In the genomic region with DNA sequence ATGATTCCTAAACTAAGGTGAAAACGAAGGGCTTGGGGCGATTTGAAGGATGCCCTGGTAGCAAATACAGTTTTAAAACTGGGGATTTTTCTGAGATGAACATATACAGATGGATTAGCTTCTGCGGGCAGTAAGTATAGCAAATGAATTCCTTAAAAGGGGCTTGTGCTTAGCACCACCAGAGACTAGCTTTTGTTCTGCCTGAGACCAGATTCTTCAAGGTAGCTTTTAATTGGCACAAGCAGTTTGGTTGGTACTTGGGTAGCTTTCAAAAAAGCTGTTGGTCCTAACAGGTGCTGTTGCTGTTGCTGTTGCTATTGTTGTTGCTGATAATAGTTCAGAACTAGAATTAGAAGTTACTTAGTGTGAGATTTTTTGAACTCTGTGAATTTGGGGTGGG, we compare ENCODE assay signal across 13 mouse cellular contexts.
DNase-seq lines count a peak whose midpoint lies in the region; ATAC-seq and TF ChIP-seq lines count a peak whose summit lies in the region.
"Had no signal": no experiment of that assay in that cellular context is flagged by ENCODE, and none has a peak within 500 bp of the region (broad histone marks: within the 10 kb centered on the region; RNA-seq: fewer than 3 reads in every experiment).

No protein-coding gene starts in this region.

- H3K4me1 ChIP-seq in heart, embryonic 14.5 days (ENCODE audit: control insufficient read depth in 2 of 2, insufficient read depth in 2 of 2, low read length in 2 of 2) = peaks cover 14 to 47% of the 10 kb centered on the region in 2 experiments
- peaks cover 12% of the 10 kb centered on the region for H3K4me1 ChIP-seq in heart, embryonic 11.5 days (ENCODE audit: control insufficient read depth, insufficient read depth, low read length)
- peaks cover 45% of the 10 kb centered on the region for H3K4me1 ChIP-seq in limb, embryonic 15.5 days
- peaks cover 13% of the 10 kb centered on the region; the same call in 1 of the 2 replicates for H3K4me1 ChIP-seq in limb, embryonic 10.5 days
- peaks cover 28% of the 10 kb centered on the region for H3K4me1 ChIP-seq in hindbrain, embryonic 16.5 days (ENCODE audit: control insufficient read depth, insufficient read depth, low read depth, low read length)

- no peak for DNase-seq in limb, embryonic 10.5 days (ENCODE audit: low spot score)
- peak; percentile 72 for DNase-seq in brain, embryonic 14.5 days (ENCODE audit: low read depth)
- DNase-seq in thymus, postnatal 4 days = no peak
- DNase-seq: embryo, embryonic 11 days; layer of hippocampus, postnatal 36 days; right cerebral cortex, postnatal 25 days had no signal

- H3K4me3 ChIP-seq in heart, embryonic 14.5 days (ENCODE audit: control insufficient read depth in 1 of 2, insufficient read depth in 1 of 2, low read depth in 1 of 2, low read length in 2 of 2) = no peak overlapping the region
- no peak overlapping the region for H3K4me3 ChIP-seq in heart, embryonic 11.5 days (ENCODE audit: low read depth, low read length)
- no peak overlapping the region for H3K4me3 ChIP-seq in limb, embryonic 15.5 days
- no peak overlapping the region for H3K4me3 ChIP-seq in limb, embryonic 10.5 days
- H3K4me3 ChIP-seq in hindbrain, embryonic 16.5 days (ENCODE audit: low read length) = no peak overlapping the region
- H3K4me3 ChIP-seq: limb, embryonic 13.5 days had no signal

- no peak for TF ChIP-seq CTCF in brain, embryonic 14.5 days (IDR thresholded peaks at IDR 0.05; ENCODE audit: borderline replicate concordance, extremely low read depth, insufficient read depth, insufficient read length)

- 85% methylated on average over 3 of the region's 3 CpGs for WGBS in heart, embryonic 14.5 days
- 89% methylated on average over 3 of the region's 3 CpGs for WGBS in heart, embryonic 11.5 days (ENCODE audit: insufficient replicate concordance)
- 68% methylated on average over 3 of the region's 3 CpGs for WGBS in limb, embryonic 15.5 days
- 92% methylated on average over 3 of the region's 3 CpGs for WGBS in limb, embryonic 10.5 days
- WGBS in hindbrain, embryonic 16.5 days = 78% methylated on average over 3 of the region's 3 CpGs

- no peak for ATAC-seq in heart, embryonic 14.5 days (ENCODE audit: insufficient number of reproducible peaks, insufficient read depth, low FRiP score, low read depth)
- no peak for ATAC-seq in heart, embryonic 11.5 days (replicated peaks; ENCODE audit: insufficient number of reproducible peaks, low FRiP score, low TSS enrichment)
- ATAC-seq in limb, embryonic 15.5 days (ENCODE audit: insufficient number of reproducible peaks, low FRiP score, low TSS enrichment, low read depth) = no peak
- no peak for ATAC-seq in hindbrain, embryonic 16.5 days
- ATAC-seq in CD4-positive, CD25-positive, alpha-beta regulatory T cell, adult 4 months = no peak
- ATAC-seq: activated CD4-positive, CD25-positive, alpha-beta regulatory T cell, adult 4 months had no signal

- H3K36me3 ChIP-seq in heart, embryonic 14.5 days (ENCODE audit: control insufficient read depth, insufficient read depth, low read length) = no peaks in the 10 kb centered on the region
- H3K36me3 ChIP-seq in heart, embryonic 11.5 days (ENCODE audit: control insufficient read depth, insufficient read depth, low read length) = no peaks in the 10 kb centered on the region
- H3K36me3 ChIP-seq in limb, embryonic 15.5 days = no peaks in the 10 kb centered on the region
- no peaks in the 10 kb centered on the region for H3K36me3 ChIP-seq in limb, embryonic 10.5 days
- H3K36me3 ChIP-seq in hindbrain, embryonic 16.5 days (ENCODE audit: control insufficient read depth, insufficient read depth, low read length) = no peaks in the 10 kb centered on the region
- H3K36me3 ChIP-seq: limb, embryonic 13.5 days had no signal

- H3K27ac ChIP-seq in heart, embryonic 14.5 days (replicated peaks in 1 of 2; ENCODE audit: control insufficient read depth in 1 of 2, insufficient read depth in 1 of 2, low read depth in 2 of 2, low read length in 2 of 2) = peak overlapping the region in 1 of 2 experiments; percentile 30; a peak in 1 of 4 replicates
- no peak overlapping the region for H3K27ac ChIP-seq in heart, embryonic 11.5 days (ENCODE audit: low read depth, low read length)
- 0 out of 2 replicates have a peak overlapping the region, but pooled peaks have one; percentile 22 for H3K27ac ChIP-seq in limb, embryonic 15.5 days
- H3K27ac ChIP-seq in limb, embryonic 10.5 days = no peak overlapping the region
- H3K27ac ChIP-seq in hindbrain, embryonic 16.5 days (ENCODE audit: low read depth, low read length) = peak overlapping the region; percentile 27; the same call in 1 of the 2 replicates

- H3K4me2 ChIP-seq in heart, embryonic 14.5 days (ENCODE audit: low read length) = 0 out of 2 replicates have a peak overlapping the region, but pooled peaks have one; percentile 8
- H3K4me2 ChIP-seq in heart, embryonic 11.5 days = no peak overlapping the region
- H3K4me2 ChIP-seq in limb, embryonic 15.5 days = no peak overlapping the region
- H3K4me2 ChIP-seq in hindbrain, embryonic 16.5 days (ENCODE audit: low read length) = no peak overlapping the region

- TF ChIP-seq POLR2A in brain, embryonic 14.5 days (IDR thresholded peaks at IDR 0.05; ENCODE audit: borderline replicate concordance, extremely low read depth, insufficient read depth, insufficient read length, poor library complexity, severe bottlenecking) = no peak

- no peaks in the 10 kb centered on the region for H3K9me3 ChIP-seq in heart, embryonic 14.5 days (ENCODE audit: control insufficient read depth, low read length)
- H3K9me3 ChIP-seq in heart, embryonic 11.5 days (replicated peaks; ENCODE audit: control insufficient read depth, low read length) = no peaks in the 10 kb centered on the region
- H3K9me3 ChIP-seq in limb, embryonic 15.5 days = no peaks in the 10 kb centered on the region
- H3K9me3 ChIP-seq in limb, embryonic 10.5 days (replicated peaks) = no peaks in the 10 kb centered on the region
- H3K9me3 ChIP-seq in hindbrain, embryonic 16.5 days (ENCODE audit: control insufficient read depth, low read length) = no peaks in the 10 kb centered on the region
- H3K9me3 ChIP-seq: limb, embryonic 13.5 days had no signal

- H3K27me3 ChIP-seq in heart, embryonic 14.5 days (ENCODE audit: control insufficient read depth, insufficient read depth, low read length) = no peaks in the 10 kb centered on the region
- H3K27me3 ChIP-seq in heart, embryonic 11.5 days (ENCODE audit: control insufficient read depth, insufficient read depth, low read length) = no peaks in the 10 kb centered on the region
- H3K27me3 ChIP-seq in limb, embryonic 15.5 days = no peaks in the 10 kb centered on the region
- H3K27me3 ChIP-seq in limb, embryonic 10.5 days (ENCODE audit: low read depth, poor library complexity, severe bottlenecking) = no peaks in the 10 kb centered on the region
- H3K27me3 ChIP-seq in hindbrain, embryonic 16.5 days (replicated peaks; ENCODE audit: control insufficient read depth, insufficient read depth, low read length) = no peaks in the 10 kb centered on the region
- H3K27me3 ChIP-seq: limb, embryonic 13.5 days had no signal

- H3K9ac ChIP-seq in heart, embryonic 14.5 days (ENCODE audit: low read length) = no peak overlapping the region
- no peak overlapping the region for H3K9ac ChIP-seq in heart, embryonic 11.5 days (ENCODE audit: low read depth, low read length)
- H3K9ac ChIP-seq in limb, embryonic 15.5 days = no peak overlapping the region
- no peak overlapping the region for H3K9ac ChIP-seq in hindbrain, embryonic 16.5 days (ENCODE audit: low read depth, low read length)
- H3K9ac ChIP-seq: limb, embryonic 13.5 days had no signal

Comparison
In these comparisons a context has a peak if more than half of its experiments do, and no peak if none do; other contexts are left out.
1. H3K27ac ChIP-seq: peak in limb, embryonic 15.5 days (single experiment) and hindbrain, embryonic 16.5 days (single experiment); none in heart, embryonic 11.5 days (single experiment) and limb, embryonic 10.5 days (single experiment).